In the genomic region with DNA sequence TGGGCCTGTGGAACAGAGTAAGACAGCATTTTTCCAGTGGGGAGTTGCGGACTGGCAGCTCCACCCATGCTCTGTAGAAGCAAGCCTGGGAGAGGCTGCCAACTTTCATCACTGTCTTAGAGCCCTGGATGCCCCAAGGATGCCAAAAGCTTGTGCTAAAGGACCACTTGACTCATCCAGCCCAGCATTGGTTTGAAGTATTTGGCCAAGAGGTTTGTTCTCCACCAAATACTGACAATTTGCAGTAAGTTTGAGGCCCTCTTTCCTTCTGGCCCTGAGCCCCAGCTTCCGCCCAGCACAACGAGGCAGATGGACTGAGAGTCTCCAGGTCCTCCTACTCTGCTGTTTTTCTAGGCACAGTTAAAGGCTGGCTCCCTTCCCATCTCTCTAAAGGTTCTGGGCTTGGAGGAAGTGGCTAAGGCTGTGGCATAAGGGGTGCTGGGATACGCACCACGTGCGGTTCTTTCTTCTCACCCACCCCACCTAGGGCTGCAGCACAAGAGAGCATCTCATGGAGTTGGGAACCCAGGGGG, we compare ENCODE assay signal across 8 mouse cellular contexts. TPM values are rescaled to one million over a fixed set of nuclear protein-coding genes. Genes with fewer than 3 reads are reported as not detected.
DNase-seq lines count a peak whose midpoint lies in the region; ATAC-seq and TF ChIP-seq lines count a peak whose summit lies in the region.

No protein-coding gene starts in this region.

- no peaks in the 10 kb centered on the region for H3K9me3 ChIP-seq in heart, postnatal 0 days (replicated peaks; ENCODE audit: control insufficient read depth, low read length)
- H3K9me3 ChIP-seq in liver, postnatal 0 days (ENCODE audit: low read length), result no peaks in the 10 kb centered on the region

- H3K4me1 ChIP-seq in heart, postnatal 0 days (ENCODE audit: control insufficient read depth, insufficient read depth), result peaks cover 7% of the 10 kb centered on the region; the same call in 1 of the 2 replicates
- H3K4me1 ChIP-seq in olfactory bulb, adult 2 months (ENCODE audit: control insufficient read depth, insufficient read depth, low read length), result peaks cover 24% of the 10 kb centered on the region
- no peaks in the 10 kb centered on the region for H3K4me1 ChIP-seq in liver, postnatal 0 days (ENCODE audit: insufficient read depth)

- peak; percentile 67 for DNase-seq in layer of hippocampus, adult 11-12 months (ENCODE audit: low spot score)
- no peak for DNase-seq in layer of hippocampus, postnatal 36 days
- DNase-seq in cerebellum, postnatal 14 days, result peak; percentile 84 to 89
- no peak for DNase-seq in heart, postnatal 0 days (ENCODE audit: low spot score)
- DNase-seq in adrenal gland, postnatal 10 days, result no peak
- no peak for DNase-seq in liver, postnatal 0 days
- DNase-seq in embryo, embryonic 10 days (ENCODE audit: low spot score), result no peak

- H3K36me3 ChIP-seq in heart, postnatal 0 days (replicated peaks; ENCODE audit: control insufficient read depth, insufficient read depth, low read length), result no peaks in the 10 kb centered on the region
- H3K36me3 ChIP-seq in liver, postnatal 0 days (replicated peaks; ENCODE audit: insufficient read depth, low read length), result no peaks in the 10 kb centered on the region

- 50% methylated on average over 6 of the region's 6 CpGs for WGBS in heart, postnatal 0 days
- 34% methylated on average over 6 of the region's 6 CpGs for whole genome bisulfite sequencing in olfactory bulb, adult 2 months
- WGBS in liver, postnatal 0 days (ENCODE audit: insufficient replicate concordance), result 67% methylated on average over 6 of the region's 6 CpGs

- no peak for TF ChIP-seq CTCF in heart, postnatal 0 days (IDR thresholded peaks at IDR 0.05; ENCODE audit: low read depth)
- TF ChIP-seq CTCF in olfactory bulb, adult 2 months (IDR thresholded peaks at IDR 0.05; ENCODE audit: insufficient read depth, low read depth, low read length), result no peak
- TF ChIP-seq CTCF in liver, postnatal 0 days (IDR thresholded peaks at IDR 0.05; ENCODE audit: low read depth), result no peak

- 0 out of 2 replicates have a peak overlapping the region, but pooled peaks have one; percentile 9 for H3K4me3 ChIP-seq in heart, postnatal 0 days (ENCODE audit: low read depth, low read length)
- no peak overlapping the region for H3K4me3 ChIP-seq in olfactory bulb, adult 2 months (ENCODE audit: insufficient read depth, low read depth, low read length)
- H3K4me3 ChIP-seq in liver, postnatal 0 days (ENCODE audit: low read depth, low read length), result no peak overlapping the region

- no peak overlapping the region for H3K27ac ChIP-seq in heart, postnatal 0 days (ENCODE audit: low read depth)
- peak overlapping the region; percentile 63 for H3K27ac ChIP-seq in olfactory bulb, adult 2 months (ENCODE audit: insufficient read depth, low read depth, low read length)
- H3K27ac ChIP-seq in liver, postnatal 0 days (ENCODE audit: low read depth), result no peak overlapping the region

- no peak for TF ChIP-seq POLR2A in olfactory bulb, adult 2 months (IDR thresholded peaks at IDR 0.05; ENCODE audit: insufficient read depth, low read depth, low read length)

- TF ChIP-seq EP300 in heart, postnatal 0 days (IDR thresholded peaks at IDR 0.05; ENCODE audit: low read depth), result no peak
- no peak for TF ChIP-seq EP300 in liver, postnatal 0 days (IDR thresholded peaks at IDR 0.05; ENCODE audit: low read depth)

- no peak overlapping the region for H3K9ac ChIP-seq in heart, postnatal 0 days (replicated peaks; ENCODE audit: low read depth, low read length)
- H3K9ac ChIP-seq in liver, postnatal 0 days (replicated peaks), result no peak overlapping the region

- ATAC-seq in heart, postnatal 0 days (ENCODE audit: insufficient read depth, low read depth), result 0 out of 2 replicates have a peak, but pooled peaks have one; percentile 4
- ATAC-seq in liver, postnatal 0 days, result no peak

- 0 out of 2 replicates have a peak, but pooled peaks cover 3% of the 10 kb centered on the region for H3K27me3 ChIP-seq in heart, postnatal 0 days (ENCODE audit: control insufficient read depth, insufficient read depth, low read length)
- H3K27me3 ChIP-seq in liver, postnatal 0 days (ENCODE audit: insufficient read depth, low read length), result no peaks in the 10 kb centered on the region

- H3K4me2 ChIP-seq in heart, postnatal 0 days (ENCODE audit: low read depth, low read length), result peak overlapping the region; percentile 44
- H3K4me2 ChIP-seq in liver, postnatal 0 days (ENCODE audit: low read depth, low read length), result no peak overlapping the region

RNA-seq across cellular contexts. Expression of a gene that starts 42.6 kb away (rescaled TPM):
- 10 to 100 TPM; 31.1 to 37.6 TPM for total RNA-seq in layer of hippocampus, postnatal 36 days (2021)
- total RNA-seq in heart, postnatal 0 days (2014; rRNA removed; ENCODE audit: low replicate concordance), result 36.5 and 43.5 TPM in 2 replicates
- 32.8 TPM in 2 replicates for polyA plus RNA-seq in heart, postnatal 0 days (2015; fragmentation: Nextera tagmentation; extraction: Ambion mirVana)
- not detected in 2 replicates for polyA plus RNA-seq in olfactory bulb, adult 2 months (2012; ENCODE audit: insufficient read depth, insufficient read length, low replicate concordance, missing spikeins)
- 10 to 100 TPM; 72.2 to 81.8 TPM for total RNA-seq in adrenal gland, postnatal 10 days (2021)
- polyA plus RNA-seq in liver, postnatal 0 days (2015; fragmentation: Nextera tagmentation; extraction: Ambion mirVana), result 67.7 and 75.2 TPM in 2 replicates

RNA-seq across cellular contexts. Expression of a gene that starts 53.2 kb away (rescaled TPM):
- 100 to 1,000 TPM; 216 to 234 TPM for total RNA-seq in layer of hippocampus, postnatal 36 days (2021)
- 0.42 TPM in 1 of 2 replicates, not detected in the other for total RNA-seq in heart, postnatal 0 days (2014; rRNA removed; ENCODE audit: low replicate concordance)
- 0.01 and 0.03 TPM in 2 replicates for polyA plus RNA-seq in heart, postnatal 0 days (2015; fragmentation: Nextera tagmentation; extraction: Ambion mirVana)
- polyA plus RNA-seq in olfactory bulb, adult 2 months (2012; ENCODE audit: insufficient read depth, insufficient read length, low replicate concordance, missing spikeins), result not detected in 2 replicates
- 1 to 10 TPM; 1.7 to 2.7 TPM for total RNA-seq in adrenal gland, postnatal 10 days (2021)
- polyA plus RNA-seq in liver, postnatal 0 days (2015; fragmentation: Nextera tagmentation; extraction: Ambion mirVana), result 0.58 and 0.59 TPM in 2 replicates

RNA-seq across cellular contexts. Expression of a gene that starts 53.9 kb away (rescaled TPM):
- 100 to 1,000 TPM; 104 to 110 TPM for total RNA-seq in layer of hippocampus, postnatal 36 days (2021)
- 40.5 and 60.2 TPM in 2 replicates for total RNA-seq in heart, postnatal 0 days (2014; rRNA removed; ENCODE audit: low replicate concordance)
- 24.6 and 32.9 TPM in 2 replicates for polyA plus RNA-seq in heart, postnatal 0 days (2015; fragmentation: Nextera tagmentation; extraction: Ambion mirVana)
- polyA plus RNA-seq in olfactory bulb, adult 2 months (2012; ENCODE audit: insufficient read depth, insufficient read length, low replicate concordance, missing spikeins), result not detected in 2 replicates
- 10 to 100 TPM; 54.3 to 71.9 TPM for total RNA-seq in adrenal gland, postnatal 10 days (2021)
- 45.2 and 50.1 TPM in 2 replicates for polyA plus RNA-seq in liver, postnatal 0 days (2015; fragmentation: Nextera tagmentation; extraction: Ambion mirVana)

RNA-seq across cellular contexts. Expression of a gene that starts 56.8 kb away (rescaled TPM):
- total RNA-seq in layer of hippocampus, postnatal 36 days (2021), result not detected
- total RNA-seq in heart, postnatal 0 days (2014; rRNA removed; ENCODE audit: low replicate concordance), result not detected in 2 replicates
- 0.07 TPM in 1 of 2 replicates, not detected in the other for polyA plus RNA-seq in heart, postnatal 0 days (2015; fragmentation: Nextera tagmentation; extraction: Ambion mirVana)
- not detected in 2 replicates for polyA plus RNA-seq in olfactory bulb, adult 2 months (2012; ENCODE audit: insufficient read depth, insufficient read length, low replicate concordance, missing spikeins)
- 10 to 100 TPM; 12.8 to 28.1 TPM for total RNA-seq in adrenal gland, postnatal 10 days (2021)
- polyA plus RNA-seq in liver, postnatal 0 days (2015; fragmentation: Nextera tagmentation; extraction: Ambion mirVana), result 81.4 and 93.0 TPM in 2 replicates

Comparison
In these comparisons a context has a peak if more than half of its experiments do, and no peak if none do; other contexts are left out.
1. DNase-seq: peak in layer of hippocampus, adult 11-12 months (single experiment) and cerebellum, postnatal 14 days (2 of 2); none in layer of hippocampus, postnatal 36 days (0 of 2), heart, postnatal 0 days (single experiment), adrenal gland, postnatal 10 days (single experiment), liver, postnatal 0 days (single experiment) and embryo, embryonic 10 days (single experiment).
2. RNA of a gene that starts 53.2 kb away (total RNA-seq): 216 to 234 TPM in layer of hippocampus, postnatal 36 days; 1.7 to 2.7 TPM in adrenal gland, postnatal 10 days and 0.42 TPM in heart, postnatal 0 days; every median in the first group is over 10 times any median in the second.